Mouse (Mus musculus): ENCODE data around the gene Ankrd13a. TPM values are rescaled to one million over a fixed set of nuclear protein-coding genes. Genes with fewer than 3 reads are reported as not detected.

Ankrd13a gene
- total RNA-seq, 2 experiments from 2014 or later, result 278 to 331 TPM

- peak; percentile 42; the same call in 1 of the 2 replicates for ATAC-seq (replicated peaks; ENCODE audit: poor library complexity, severe bottlenecking)
Observed at GRCm38 (mm10) chr5:114764812-114765735, 9.4 kb upstream of the Ankrd13a start.

GRCm38 (mm10) chr5:114766686-114767085 is 7.8 kb upstream of the Ankrd13a start:
- ATAC-seq (replicated peaks; ENCODE audit: poor library complexity, severe bottlenecking), result peak; percentile 49; the same call in 1 of the 2 replicates

GRCm38 (mm10) chr5:114767185-114767584 is 7.3 kb upstream of the Ankrd13a start:
- no peak for ATAC-seq (replicated peaks; ENCODE audit: poor library complexity, severe bottlenecking)

- no peak for ATAC-seq (replicated peaks; ENCODE audit: poor library complexity, severe bottlenecking)
Observed at GRCm38 (mm10) chr5:114769786-114770185, 4.7 kb upstream of the Ankrd13a start.

GRCm38 (mm10) chr5:114771796-114772195 is 2.7 kb upstream of the Ankrd13a start:
- ATAC-seq (replicated peaks; ENCODE audit: poor library complexity, severe bottlenecking), result peak; percentile 21

GRCm38 (mm10) chr5:114772456-114773203 is 1.8 kb upstream of the Ankrd13a start:
- peak; percentile 15 for ATAC-seq (replicated peaks; ENCODE audit: poor library complexity, severe bottlenecking)

- peak; percentile 60 for ATAC-seq (replicated peaks; ENCODE audit: poor library complexity, severe bottlenecking)
Observed at GRCm38 (mm10) chr5:114773211-114773710, 1.2 kb upstream of the Ankrd13a start.

GRCm38 (mm10) chr5:114773780-114774179 is 697 bp upstream of the Ankrd13a start:
- no peak for ATAC-seq (replicated peaks; ENCODE audit: poor library complexity, severe bottlenecking)

- no peak for ATAC-seq (replicated peaks; ENCODE audit: poor library complexity, severe bottlenecking)
Observed at GRCm38 (mm10) chr5:114775056-114775979, 841 bp downstream of the Ankrd13a start, which contains the start of gene Git2. Gene Git2 (minus strand): TSS chr5:114775517.

- ATAC-seq (replicated peaks; ENCODE audit: poor library complexity, severe bottlenecking), result no peak
Observed at GRCm38 (mm10) chr5:114776174-114776573, 1.7 kb downstream of the Ankrd13a start.

- ATAC-seq (replicated peaks; ENCODE audit: poor library complexity, severe bottlenecking), result no peak
Observed at GRCm38 (mm10) chr5:114779956-114780489, 5.5 kb downstream of the Ankrd13a start.

- peak; percentile 42 for ATAC-seq (replicated peaks; ENCODE audit: poor library complexity, severe bottlenecking)
Observed at GRCm38 (mm10) chr5:114780912-114781311, 6.4 kb downstream of the Ankrd13a start.

- no peak for ATAC-seq (replicated peaks; ENCODE audit: poor library complexity, severe bottlenecking)
Observed at GRCm38 (mm10) chr5:114782991-114783390, 8.5 kb downstream of the Ankrd13a start.

- peak; percentile 28 for ATAC-seq (replicated peaks; ENCODE audit: poor library complexity, severe bottlenecking)
Observed at GRCm38 (mm10) chr5:114783405-114784163, 9.1 kb downstream of the Ankrd13a start.

- ATAC-seq (replicated peaks; ENCODE audit: poor library complexity, severe bottlenecking), result peak; percentile 56
Observed at GRCm38 (mm10) chr5:114784622-114785165, 10.2 kb downstream of the Ankrd13a start.

- ATAC-seq (replicated peaks; ENCODE audit: poor library complexity, severe bottlenecking), result no peak
Observed at GRCm38 (mm10) chr5:114785196-114785595, 10.7 kb downstream of the Ankrd13a start.

- ATAC-seq (replicated peaks; ENCODE audit: poor library complexity, severe bottlenecking), result no peak
Observed at GRCm38 (mm10) chr5:114793317-114793716, 18.8 kb downstream of the Ankrd13a start.

- no peak for ATAC-seq (replicated peaks; ENCODE audit: poor library complexity, severe bottlenecking)
Observed at GRCm38 (mm10) chr5:114794609-114795008, 20.1 kb downstream of the Ankrd13a start.
